Mouse (Mus musculus) CD4-positive, CD25-positive, alpha-beta regulatory T cell, adult 2 months (primary cell): ENCODE results near the gene Ldhb.
"Not testable (repeated sequence)": the region's sequence is repeated elsewhere in the genome, so short reads cannot be mapped to it uniquely, and the experiment has no call there.

ENCODE experiments used
- DNase-seq: peaks from one replicate; pipeline ENCODE4 v3.0.0-alpha.2; 2012; ENCODE audit warnings: low read depth, low spot score

Gene Ldhb

GRCm38 (mm10) chr6:142507785-142508162, at the start of gene Ldhb:
TSS of gene Ldhb (minus strand) at chr6:142507957.
- peak; percentile 87 for DNase-seq

GRCm38 (mm10) chr6:142555988-142556387, 48.2 kb upstream of the Ldhb start:
- no peak for DNase-seq

- DNase-seq = no peak
Measured at GRCm38 (mm10) chr6:142551482-142551881, 43.7 kb upstream of the Ldhb start.

GRCm38 (mm10) chr6:142550871-142551270, 43.1 kb upstream of the Ldhb start:
- no peak for DNase-seq

GRCm38 (mm10) chr6:142548377-142548776, 40.6 kb upstream of the Ldhb start:
- no peak for DNase-seq

- DNase-seq = no peak
Measured at GRCm38 (mm10) chr6:142545132-142545531, 37.4 kb upstream of the Ldhb start.

GRCm38 (mm10) chr6:142543648-142544047, 35.9 kb upstream of the Ldhb start:
- no peak for DNase-seq

GRCm38 (mm10) chr6:142542800-142543175, 35.0 kb upstream of the Ldhb start:
- no peak for DNase-seq

GRCm38 (mm10) chr6:142542082-142542799, 34.5 kb upstream of the Ldhb start:
- DNase-seq = no peak

- DNase-seq = no peak
Measured at GRCm38 (mm10) chr6:142540561-142541160, 32.9 kb upstream of the Ldhb start.

GRCm38 (mm10) chr6:142540131-142540530, 32.4 kb upstream of the Ldhb start:
- DNase-seq = no peak

GRCm38 (mm10) chr6:142538503-142538902, 30.7 kb upstream of the Ldhb start:
- peak; percentile 64 for DNase-seq

GRCm38 (mm10) chr6:142533412-142533811, 25.7 kb upstream of the Ldhb start:
- DNase-seq = no peak

- DNase-seq = no peak
Measured at GRCm38 (mm10) chr6:142532686-142533085, 24.9 kb upstream of the Ldhb start.

- no peak for DNase-seq
Measured at GRCm38 (mm10) chr6:142532141-142532540, 24.4 kb upstream of the Ldhb start.

- DNase-seq = no peak
Measured at GRCm38 (mm10) chr6:142530378-142530777, 22.6 kb upstream of the Ldhb start.

GRCm38 (mm10) chr6:142529680-142530079, 21.9 kb upstream of the Ldhb start:
- DNase-seq = no peak

- DNase-seq = no peak
Measured at GRCm38 (mm10) chr6:142527931-142528562, 20.3 kb upstream of the Ldhb start.

- DNase-seq = peak; percentile 84
Measured at GRCm38 (mm10) chr6:142524635-142525308, 17.0 kb upstream of the Ldhb start.

- no peak for DNase-seq
Measured at GRCm38 (mm10) chr6:142521591-142522110, 13.9 kb upstream of the Ldhb start.

- peak; percentile 60 for DNase-seq
Measured at GRCm38 (mm10) chr6:142519110-142519509, 11.4 kb upstream of the Ldhb start.

- not testable (repeated sequence) for DNase-seq
Measured at GRCm38 (mm10) chr6:142515379-142515778, 7.6 kb upstream of the Ldhb start.
